Comparison of ENCODE assay signal across 8 mouse cellular contexts in the genomic region with DNA sequence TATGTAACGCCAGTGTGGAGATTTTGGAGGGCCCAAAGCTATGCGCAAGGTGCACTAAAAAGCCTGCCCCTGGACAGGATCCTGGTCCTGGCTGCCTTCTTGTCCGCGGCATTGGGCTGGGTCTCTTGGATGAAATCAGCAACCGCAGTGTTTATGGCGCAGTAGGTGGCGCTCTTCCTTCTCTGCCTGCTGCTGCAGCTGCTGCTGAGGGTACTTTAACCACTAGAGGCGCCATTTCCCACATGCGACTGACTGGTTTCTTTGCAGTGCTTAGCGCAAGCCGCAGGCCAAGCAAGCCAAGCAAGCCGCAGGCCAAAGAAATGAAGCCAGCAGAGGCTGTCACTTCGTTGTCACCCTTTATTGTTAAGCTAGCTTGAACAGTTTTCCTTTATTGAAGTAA. TPM values are rescaled to one million over a fixed set of nuclear protein-coding genes. Genes with fewer than 3 reads are reported as not detected.
DNase-seq lines count a peak whose midpoint lies in the region; ATAC-seq lines count a peak whose summit lies in the region.

No protein-coding gene starts in this region.

- H3K9me3 ChIP-seq in embryonic facial prominence, embryonic 12.5 days = no peaks in the 10 kb centered on the region
- no peaks in the 10 kb centered on the region for H3K9me3 ChIP-seq in limb, embryonic 12.5 days
- H3K9me3 ChIP-seq in midbrain, embryonic 14.5 days (ENCODE audit: control insufficient read depth, low read length) = no peaks in the 10 kb centered on the region

- H3K4me2 ChIP-seq in embryonic facial prominence, embryonic 12.5 days (replicated peaks) = peak overlapping the region; percentile 91
- peak overlapping the region; percentile 95 for H3K4me2 ChIP-seq in limb, embryonic 12.5 days
- peak overlapping the region; percentile 90 for H3K4me2 ChIP-seq in midbrain, embryonic 14.5 days (ENCODE audit: low read length)

- 3% methylated on average over 13 of the region's 13 CpGs for WGBS in embryonic facial prominence, embryonic 12.5 days
- 2% methylated on average over 13 of the region's 13 CpGs for WGBS in limb, embryonic 12.5 days
- WGBS in midbrain, embryonic 14.5 days = 1% methylated on average over 13 of the region's 13 CpGs

- peak overlapping the region; percentile 99 for H3K4me3 ChIP-seq in embryonic facial prominence, embryonic 12.5 days
- H3K4me3 ChIP-seq in limb, embryonic 12.5 days (replicated peaks) = peak overlapping the region; percentile 99
- H3K4me3 ChIP-seq in midbrain, embryonic 14.5 days (replicated peaks; ENCODE audit: low read depth, low read length) = peak overlapping the region; percentile 99

- peaks cover 42% of the 10 kb centered on the region for H3K36me3 ChIP-seq in embryonic facial prominence, embryonic 12.5 days
- H3K36me3 ChIP-seq in limb, embryonic 12.5 days = peaks cover 45% of the 10 kb centered on the region
- peaks cover 46% of the 10 kb centered on the region for H3K36me3 ChIP-seq in midbrain, embryonic 14.5 days (ENCODE audit: control insufficient read depth, insufficient read depth, low read length)

- H3K27me3 ChIP-seq in embryonic facial prominence, embryonic 12.5 days = no peaks in the 10 kb centered on the region
- no peaks in the 10 kb centered on the region for H3K27me3 ChIP-seq in limb, embryonic 12.5 days
- H3K27me3 ChIP-seq in midbrain, embryonic 14.5 days (ENCODE audit: control insufficient read depth, insufficient read depth, low read length) = no peaks in the 10 kb centered on the region

- H3K9ac ChIP-seq in embryonic facial prominence, embryonic 12.5 days = no peak overlapping the region
- H3K9ac ChIP-seq in limb, embryonic 12.5 days (replicated peaks) = no peak overlapping the region
- H3K9ac ChIP-seq in midbrain, embryonic 14.5 days (replicated peaks; ENCODE audit: low read length) = peak overlapping the region; percentile 97

- 0 out of 2 replicates have a peak, but pooled peaks have one; percentile 5 for ATAC-seq in embryonic facial prominence, embryonic 12.5 days (ENCODE audit: insufficient number of reproducible peaks, insufficient read depth, low FRiP score, low TSS enrichment)
- no peak for ATAC-seq in limb, embryonic 12.5 days (ENCODE audit: insufficient number of reproducible peaks, insufficient read depth, low FRiP score, low TSS enrichment, low read depth)
- peak; percentile 60 for ATAC-seq in midbrain, embryonic 14.5 days (ENCODE audit: low FRiP score, low TSS enrichment)

- DNase-seq in 3T3-L1 (ENCODE audit: low read depth, low spot score) = peak; percentile 98
- DNase-seq in adrenal gland, postnatal 36 days = peak; percentile 92 to 93
- DNase-seq in heart, adult 18-20 months = peak; percentile 95 to 96
- peak; percentile 94 for DNase-seq in kidney, adult 18-20 months
- peak; percentile 99 for DNase-seq in midbrain, embryonic 14.5 days
- DNase-seq in spleen, adult 12 weeks (ENCODE audit: low spot score) = peak; percentile 82

- peaks cover 13% of the 10 kb centered on the region; the same call in 1 of the 2 replicates for H3K4me1 ChIP-seq in embryonic facial prominence, embryonic 12.5 days
- H3K4me1 ChIP-seq in limb, embryonic 12.5 days (replicated peaks) = peaks cover 50% of the 10 kb centered on the region
- H3K4me1 ChIP-seq in midbrain, embryonic 14.5 days (ENCODE audit: control insufficient read depth, insufficient read depth, low read length) = peaks cover 10% of the 10 kb centered on the region

- H3K27ac ChIP-seq in embryonic facial prominence, embryonic 12.5 days = no peak overlapping the region
- H3K27ac ChIP-seq in limb, embryonic 12.5 days = no peak overlapping the region
- peak overlapping the region; percentile 42; the same call in 1 of the 2 replicates for H3K27ac ChIP-seq in midbrain, embryonic 14.5 days (replicated peaks; ENCODE audit: low read depth, low read length)

RNA-seq across cellular contexts. Expression of gene Calm1, which starts 2.6 kb away (rescaled TPM):
- 100 to 1,000 TPM; 361 to 418 TPM for total RNA-seq in adrenal gland, postnatal 36 days (2021)
- polyA plus RNA-seq in embryonic facial prominence, embryonic 12.5 days (2016; fragmentation: Nextera tagmentation; extraction: Ambion mirVana) = 1,186 and 1,211 TPM in 2 replicates
- total RNA-seq in heart, adult 18-20 months (2021) = 100 to 1,000 TPM; 228 to 241 TPM
- polyA plus RNA-seq in limb, embryonic 12.5 days (2016; fragmentation: Nextera tagmentation; extraction: Ambion mirVana) = 1,129 and 1,141 TPM in 2 replicates
- 2,581 and 2,856 TPM in 2 replicates for polyA plus RNA-seq in midbrain, embryonic 14.5 days (2014; fragmentation: Nextera tagmentation; extraction: Ambion mirVana)

RNA-seq across cellular contexts. Expression of gene Nrde2, which starts 42.4 kb away (rescaled TPM):
- total RNA-seq in adrenal gland, postnatal 36 days (2021) = 10 to 100 TPM; 11.6 to 20.2 TPM
- 16.7 and 17.0 TPM in 2 replicates for polyA plus RNA-seq in embryonic facial prominence, embryonic 12.5 days (2016; fragmentation: Nextera tagmentation; extraction: Ambion mirVana)
- total RNA-seq in heart, adult 18-20 months (2021) = 1 to 10 TPM; 7.8 to 8.2 TPM
- 17.9 and 19.8 TPM in 2 replicates for polyA plus RNA-seq in limb, embryonic 12.5 days (2016; fragmentation: Nextera tagmentation; extraction: Ambion mirVana)
- polyA plus RNA-seq in midbrain, embryonic 14.5 days (2014; fragmentation: Nextera tagmentation; extraction: Ambion mirVana) = 11.3 and 14.1 TPM in 2 replicates
